Mouse (Mus musculus) gastrocnemius, adult 2 months (tissue): ENCODE measurements around the gene Slc6a18. TPM values are rescaled to one million over a fixed set of nuclear protein-coding genes. Genes with fewer than 3 reads are reported as not detected.

Experiments
- DNase-seq: peaks from one replicate; pipeline ENCODE4 v3.0.0; 2022
- H3K27ac ChIP-seq: fragments of 200-600 bp; 2 replicates; pipeline ENCODE4 v1.8.1; 2022; ENCODE audit warnings: mild to moderate bottlenecking
- H3K4me3 ChIP-seq: fragments of 200-600 bp; 2 replicates; pipeline ENCODE4 v1.8.1; 2022; ENCODE audit warnings: mild to moderate bottlenecking, moderate library complexity
- CTCF ChIP-seq: fragments of 200-600 bp; IDR thresholded peaks from 2 replicates; pipeline ENCODE4 v1.8.1; 2022; ENCODE audit warnings: antibody characterized with exemption, mild to moderate bottlenecking, moderate library complexity
- intact Hi-C: fragments of 180-260 bp; cut with DNase I; formaldehyde crosslinking; loops from one replicate; pipeline ENCODE4 v1.15.1; 2025
- total RNA-seq, 2 experiments: library from RNA; stranded (reverse); gene quantifications; 2 replicates each; pipeline ENCODE4 v1.2.3; 2021

Slc6a18 gene
- total RNA-seq, 2 experiments from 2014 or later, result not detected

DNA sequence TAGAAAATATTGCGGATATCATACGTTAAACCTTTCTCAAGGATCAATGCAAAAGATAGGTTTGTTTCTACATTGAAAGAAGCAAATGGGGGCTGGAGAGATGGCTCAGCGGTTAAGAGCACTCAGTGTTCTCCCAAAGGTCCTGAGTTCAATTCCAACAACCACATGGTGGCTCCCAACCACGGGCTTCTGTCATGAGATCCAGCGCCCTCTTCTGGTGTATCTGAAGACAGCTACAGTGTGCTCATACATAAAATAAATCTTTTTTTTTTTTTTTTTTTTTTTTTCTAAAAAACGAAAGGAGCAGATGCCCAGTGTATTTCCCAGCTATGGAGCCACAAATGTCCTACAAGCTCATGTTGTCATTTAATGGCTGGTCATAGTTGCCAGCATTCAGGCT is 57.2 kb downstream of the Slc6a18 start:
- DNase-seq, result no peak
- TF ChIP-seq CTCF, result peak; percentile 33; the same call in 1 of the 2 replicates
- intact Hi-C loops, result loop anchor here (5.0 kb wide), 1 partner anchor 108 kb away; no protein-coding TSS in a partner anchor
- H3K4me3 ChIP-seq, result no peak overlapping the region
- H3K27ac ChIP-seq, result no peak overlapping the region

DNA sequence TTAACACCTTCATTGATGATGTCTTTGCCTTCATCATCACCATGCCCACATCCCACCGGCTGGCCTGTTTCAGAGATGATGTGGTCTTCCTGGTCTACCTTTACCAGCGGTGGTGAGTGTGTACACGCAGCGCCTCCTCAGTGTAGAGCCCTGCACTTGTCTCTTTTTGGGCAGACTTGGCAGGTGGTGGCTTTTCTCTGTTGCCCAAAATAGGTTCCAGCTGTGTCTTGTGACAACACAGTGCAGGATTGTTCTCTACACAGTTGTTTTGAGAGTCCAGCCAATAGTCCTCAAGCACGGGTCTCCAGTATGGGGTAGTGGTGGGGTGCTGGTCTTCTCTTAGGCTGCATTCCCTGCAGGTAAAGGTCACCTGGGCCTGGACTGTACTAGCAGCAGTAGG is 59.4 kb downstream of the Slc6a18 start:
- H3K27ac ChIP-seq, result no peak overlapping the region
- DNase-seq, result no peak
- H3K4me3 ChIP-seq, result no peak overlapping the region
- no peak for TF ChIP-seq CTCF
- intact Hi-C loops, result no loop called here

Other genes starting within 250 kb of the Slc6a18 start
- 1 to 10 TPM; 3.5 to 3.6 TPM for gene Lpcat1, start 210.8 kb downstream of the Slc6a18 start, total RNA-seq
- not detected for gene Slc6a3, start 141.3 kb downstream of the Slc6a18 start, total RNA-seq
- 10 to 100 TPM; 32.8 to 39.4 TPM for gene Clptm1l, start 74.0 kb downstream of the Slc6a18 start, total RNA-seq
- under 1 TPM in 1 of 2 experiments, not detected in 1; 0.14 TPM for gene Tert, start 51.1 kb downstream of the Slc6a18 start, total RNA-seq
- not detected for gene Slc6a19, start 26.8 kb upstream of the Slc6a18 start, total RNA-seq
- gene Slc12a7, start 55.1 kb upstream of the Slc6a18 start, total RNA-seq, result 1 to 10 TPM; 4.1 to 4.9 TPM
- 1 to 10 TPM; 1.0 to 1.1 TPM for gene Nkd2, start 169.6 kb upstream of the Slc6a18 start, total RNA-seq